Mouse (Mus musculus): Measurements from ENCODE around the gene Htra2. TPM values are rescaled to one million over a fixed set of nuclear protein-coding genes. Genes with fewer than 3 reads are reported as not detected.
A peak's percentile ranks its signal among the peaks of the same experiment; 100 is the strongest.

Htra2 gene
- total and polyA plus RNA-seq, 2 experiments from 2014 or later, result 47.0 to 81.0 TPM

DNA sequence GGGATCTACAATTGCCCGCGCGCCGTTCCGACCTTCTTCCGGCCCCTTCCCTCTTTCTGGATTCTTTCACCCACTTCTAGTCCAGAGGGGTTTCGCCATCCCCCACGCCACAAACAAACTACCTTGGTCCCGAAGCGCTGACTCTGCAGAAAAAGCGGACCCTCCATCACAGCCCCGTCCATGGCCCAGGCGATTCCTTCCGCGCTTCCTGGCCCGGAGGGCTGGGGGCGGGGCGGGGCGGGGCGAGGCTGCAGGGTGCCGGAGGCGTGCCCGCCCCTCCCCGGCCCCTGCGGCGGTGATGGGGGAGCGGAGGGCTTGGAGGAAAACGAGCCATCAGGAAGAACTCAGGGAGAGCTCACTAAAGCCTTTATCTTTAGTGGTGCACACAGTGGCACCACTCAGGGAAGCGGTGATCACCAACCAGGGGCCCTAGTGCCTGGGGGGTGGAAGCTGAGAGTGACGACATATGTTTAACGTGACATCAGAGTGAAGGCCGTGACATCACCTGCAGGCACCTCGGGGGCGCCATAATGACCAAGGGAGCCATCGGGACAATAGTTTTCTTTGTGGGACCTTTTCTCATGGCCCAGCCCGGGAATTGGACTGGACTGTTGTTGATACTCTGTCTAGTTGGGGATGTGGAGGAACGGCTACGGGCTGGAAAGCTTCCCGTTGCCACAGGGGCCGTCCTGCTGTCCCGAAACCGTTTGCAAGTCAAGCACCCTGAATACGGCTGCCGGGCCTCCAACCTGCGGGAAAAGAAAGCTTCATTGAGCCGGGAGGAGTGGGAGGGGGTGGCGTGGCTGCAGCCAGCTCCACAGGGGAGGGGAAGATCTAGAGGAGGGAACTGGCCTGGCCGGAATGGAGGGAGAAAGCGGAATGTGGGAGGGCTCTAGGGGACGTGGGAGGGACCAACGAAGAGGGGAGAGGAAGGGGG lies 21.6 kb downstream of the Htra2 start, which contains the start of the genes Dok1 and Loxl3:
Gene Dok1, minus strand, starts transcription at position 223 of the 937 bp plus-strand sequence.
Gene Loxl3, plus strand, starts transcription at position 925 of the 937 bp plus-strand sequence.
- Histone ChIP-seq H3K27me3 (ENCODE audit: insufficient read depth, low read length) (peaks cover 24% of the 10 kb centered on the region), H3K4me2 (ENCODE audit: low read depth) (peak within 1 kb of the TSS; percentile 85), H3K4me1 (ENCODE audit: insufficient read depth) (peaks cover 19% of the 10 kb centered on the region), H3K27ac (ENCODE audit: low read depth, low read length) (peak within 1 kb of the TSS; percentile 36; the same call in 1 of the 2 replicates), H3K36me3 (ENCODE audit: insufficient read depth) (no peaks in the 10 kb centered on the region), H3K9ac (peak within 1 kb of the TSS; percentile 37), H3K4me3 (ENCODE audit: low read depth, low read length) (peak within 1 kb of the TSS; percentile 43), H3K9me3 (ENCODE audit: low read length) (no peaks in the 10 kb centered on the region)
- TF ChIP-seq CTCF (IDR thresholded peaks at IDR 0.05; ENCODE audit: low read depth), result no peak
- DNase-seq, result peak; percentile 43
- peak; percentile 74 for ATAC-seq
- WGBS, result under 1% methylated on average over 51 of the region's 51 CpGs

DNA sequence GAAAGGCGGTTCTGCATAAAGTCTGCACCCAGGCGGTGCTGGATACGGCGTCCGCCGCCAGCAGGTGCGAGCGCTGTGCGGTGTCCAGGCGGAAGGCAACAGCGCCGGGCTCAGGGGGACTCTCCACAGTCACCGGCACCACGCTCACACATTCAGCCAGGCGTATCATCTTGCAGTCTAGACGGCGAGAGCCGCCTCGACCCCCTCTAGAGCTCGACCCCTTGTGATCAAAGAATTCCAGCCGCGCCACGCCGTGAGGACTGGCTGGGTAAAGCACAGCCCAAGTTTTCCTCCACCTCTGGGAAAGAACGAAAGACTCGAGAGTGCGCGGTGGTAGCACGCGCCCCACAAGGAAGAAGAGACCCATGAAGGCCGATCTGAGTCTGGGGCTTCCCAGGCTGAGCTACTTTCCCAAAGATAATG lies 22.3 kb downstream of the Htra2 start:
- peak overlapping the region; percentile 37 for H3K9ac ChIP-seq
- TF ChIP-seq CTCF (IDR thresholded peaks at IDR 0.05; ENCODE audit: low read depth), result peak; percentile 5; the same call in 1 of the 2 replicates
- peaks cover 15% of the 10 kb centered on the region for H3K4me1 ChIP-seq (ENCODE audit: insufficient read depth)
- H3K27ac ChIP-seq (ENCODE audit: low read depth, low read length), result no peak overlapping the region
- H3K9me3 ChIP-seq (ENCODE audit: low read length), result no peaks in the 10 kb centered on the region
- no peaks in the 10 kb centered on the region for H3K36me3 ChIP-seq (ENCODE audit: insufficient read depth)
- H3K27me3 ChIP-seq (ENCODE audit: insufficient read depth, low read length), result peaks cover 24% of the 10 kb centered on the region
- ATAC-seq (peak; percentile 34), DNase-seq (peak; percentile 22)
- peak overlapping the region; percentile 85 for H3K4me2 ChIP-seq (ENCODE audit: low read depth)
- peak overlapping the region; percentile 43 for H3K4me3 ChIP-seq (ENCODE audit: low read depth, low read length)
- WGBS, result 1% methylated on average over 31 of the region's 31 CpGs

DNA sequence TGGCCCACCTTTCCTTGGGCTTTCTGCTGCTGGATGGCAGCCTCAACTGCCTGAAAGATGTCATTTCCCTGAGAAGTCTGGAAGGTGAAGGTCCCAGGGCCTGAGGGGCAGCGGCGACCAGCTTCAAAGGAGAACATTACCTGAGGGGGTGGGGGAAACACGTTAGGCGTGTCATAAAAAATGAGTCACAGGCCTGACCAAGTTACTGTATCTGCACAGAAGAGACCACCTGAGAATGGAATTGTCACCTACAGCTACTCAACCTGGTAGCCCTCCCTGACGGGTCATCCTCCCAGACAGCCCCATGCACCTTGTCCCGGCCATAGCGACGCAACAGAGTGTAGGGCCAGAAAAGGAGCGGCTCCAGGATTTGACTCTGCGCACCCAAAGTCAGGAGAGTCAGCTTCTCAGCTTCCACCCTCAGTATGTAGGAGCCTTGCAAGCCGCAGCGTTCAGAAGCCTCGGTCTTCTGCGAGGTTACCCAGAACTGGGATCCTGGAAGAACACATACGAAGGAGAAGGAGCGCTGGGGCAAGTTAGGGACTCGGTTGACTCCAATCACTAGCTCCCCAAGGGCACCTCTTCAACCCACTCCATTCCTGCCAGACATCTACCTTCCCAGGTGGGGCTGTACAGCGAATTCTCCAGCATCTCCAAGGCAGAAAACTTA lies 23.0 kb downstream of the Htra2 start:
- no peak for TF ChIP-seq CTCF (IDR thresholded peaks at IDR 0.05; ENCODE audit: low read depth)
- Histone ChIP-seq H3K4me1 (ENCODE audit: insufficient read depth) (peaks cover 15% of the 10 kb centered on the region), H3K4me3 (ENCODE audit: low read depth, low read length) (peak overlapping the region; percentile 43), H3K4me2 (ENCODE audit: low read depth) (peak overlapping the region; percentile 85), H3K36me3 (ENCODE audit: insufficient read depth) (no peaks in the 10 kb centered on the region), H3K9ac (no peak overlapping the region), H3K9me3 (ENCODE audit: low read length) (no peaks in the 10 kb centered on the region), H3K27me3 (ENCODE audit: insufficient read depth, low read length) (peaks cover 24% of the 10 kb centered on the region), H3K27ac (ENCODE audit: low read depth, low read length) (no peak overlapping the region)
- ATAC-seq (no peak), DNase-seq (no peak)
- 27% methylated on average over 18 of the region's 18 CpGs for WGBS

DNA sequence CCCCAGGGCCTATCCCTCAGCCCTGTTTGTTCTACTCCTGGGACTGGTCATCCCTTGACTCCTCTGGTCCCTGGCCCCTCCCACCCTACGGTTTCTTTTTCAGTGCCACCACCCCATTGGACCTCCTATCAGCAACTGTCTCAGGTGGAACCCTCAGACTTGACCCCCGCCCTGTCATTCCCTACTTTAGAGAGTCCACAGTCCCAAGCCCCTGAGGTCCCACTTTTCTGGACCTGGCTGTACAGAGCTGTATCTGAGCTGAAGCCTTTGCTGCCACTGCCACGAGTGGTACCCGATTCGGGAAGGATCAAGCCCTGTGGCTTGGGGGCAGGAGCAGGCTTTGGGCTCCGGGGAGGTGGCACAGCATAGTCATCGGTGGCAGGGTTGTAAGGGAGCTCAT lies 24.0 kb downstream of the Htra2 start:
- WGBS, result 52% methylated on average over 7 of the region's 7 CpGs
- no peaks in the 10 kb centered on the region for H3K36me3 ChIP-seq (ENCODE audit: insufficient read depth)
- DNase-seq (no peak), ATAC-seq (no peak)
- H3K4me3 ChIP-seq (ENCODE audit: low read depth, low read length), result no peak overlapping the region
- no peak overlapping the region for H3K9ac ChIP-seq
- H3K4me1 ChIP-seq (ENCODE audit: insufficient read depth), result peaks cover 15% of the 10 kb centered on the region
- TF ChIP-seq CTCF (IDR thresholded peaks at IDR 0.05; ENCODE audit: low read depth), result no peak
- H3K27me3 ChIP-seq (ENCODE audit: insufficient read depth, low read length), result peaks cover 24% of the 10 kb centered on the region
- H3K4me2 ChIP-seq (ENCODE audit: low read depth), result no peak overlapping the region
- no peak overlapping the region for H3K27ac ChIP-seq (ENCODE audit: low read depth, low read length)
- H3K9me3 ChIP-seq (ENCODE audit: low read length), result no peaks in the 10 kb centered on the region

DNA sequence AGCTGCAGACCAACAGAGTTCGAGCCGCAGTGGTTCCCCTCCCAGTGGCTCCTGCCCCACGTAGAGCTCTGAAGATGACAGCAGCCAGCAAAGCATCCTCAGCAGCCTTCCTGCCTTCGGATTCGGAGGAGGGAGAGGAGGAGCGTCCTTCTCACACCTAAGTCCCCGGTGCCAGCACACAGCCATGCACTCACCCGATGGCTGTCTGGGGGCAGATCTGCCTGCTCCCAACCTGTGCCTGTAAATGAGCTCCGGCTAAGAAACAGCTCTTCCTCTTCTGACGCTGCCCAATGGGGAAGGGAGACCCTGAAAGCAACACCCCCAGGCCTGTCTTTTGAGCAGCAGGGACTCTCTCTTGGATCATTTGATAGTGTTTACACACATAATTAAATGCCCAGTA lies 25.3 kb downstream of the Htra2 start:
- Histone ChIP-seq H3K9me3 (ENCODE audit: low read length) (no peaks in the 10 kb centered on the region), H3K27ac (ENCODE audit: low read depth, low read length) (no peak overlapping the region), H3K4me2 (ENCODE audit: low read depth) (no peak overlapping the region), H3K4me1 (ENCODE audit: insufficient read depth) (peaks cover 15% of the 10 kb centered on the region), H3K4me3 (ENCODE audit: low read depth, low read length) (no peak overlapping the region), H3K27me3 (ENCODE audit: insufficient read depth, low read length) (peaks cover 24% of the 10 kb centered on the region), H3K9ac (no peak overlapping the region), H3K36me3 (ENCODE audit: insufficient read depth) (no peaks in the 10 kb centered on the region)
- no peak for TF ChIP-seq CTCF (IDR thresholded peaks at IDR 0.05; ENCODE audit: low read depth)
- DNase-seq (no peak), ATAC-seq (no peak)
- 24% methylated on average over 10 of the region's 10 CpGs for whole genome bisulfite sequencing

DNA sequence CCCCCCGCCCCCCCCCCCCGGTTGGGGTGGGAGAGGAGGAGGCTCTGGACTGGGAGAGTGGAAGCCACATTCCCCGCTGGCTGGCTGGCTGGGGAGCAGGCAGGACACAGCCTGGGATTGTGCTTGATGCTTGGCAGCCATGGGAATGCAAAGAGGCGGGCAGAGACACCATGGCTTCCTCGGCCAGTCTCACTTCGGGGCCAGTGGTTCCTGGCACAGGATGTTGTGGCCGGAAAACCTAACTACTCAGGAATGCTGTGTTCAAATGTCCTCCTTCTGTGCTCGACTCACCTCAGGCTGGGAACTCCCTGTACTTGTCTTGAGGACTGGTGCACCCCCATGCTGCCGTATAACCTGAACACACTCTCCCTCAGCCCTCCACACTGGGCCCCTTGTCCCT lies 27.4 kb downstream of the Htra2 start:
- H3K4me3 ChIP-seq (ENCODE audit: low read depth, low read length), result no peak overlapping the region
- H3K4me1 ChIP-seq (ENCODE audit: insufficient read depth), result peaks cover 6% of the 10 kb centered on the region; the same call in 1 of the 2 replicates
- 65% methylated on average over 8 of the region's 9 CpGs for WGBS
- ATAC-seq (no peak), DNase-seq (no peak)
- no peak overlapping the region for H3K4me2 ChIP-seq (ENCODE audit: low read depth)
- no peak for TF ChIP-seq CTCF (IDR thresholded peaks at IDR 0.05; ENCODE audit: low read depth)
- H3K36me3 ChIP-seq (ENCODE audit: insufficient read depth), result no peaks in the 10 kb centered on the region
- peaks cover 17% of the 10 kb centered on the region for H3K27me3 ChIP-seq (ENCODE audit: insufficient read depth, low read length)
- H3K9ac ChIP-seq, result no peak overlapping the region
- H3K27ac ChIP-seq (ENCODE audit: low read depth, low read length), result no peak overlapping the region
- no peaks in the 10 kb centered on the region for H3K9me3 ChIP-seq (ENCODE audit: low read length)
